Mouse (Mus musculus): ENCODE measurements around the gene Cat.
A peak's percentile ranks its signal among the peaks of the same experiment; 100 is the strongest.

The Cat gene

GRCm38 (mm10) chr2:103476657-103477056 is 8.3 kb downstream of the Cat start:
- DNase-seq, result no peak

- no peak for DNase-seq
Observed at GRCm38 (mm10) chr2:103476180-103476579, 8.8 kb downstream of the Cat start.

- no peak for DNase-seq
Observed at GRCm38 (mm10) chr2:103473362-103473761, 11.6 kb downstream of the Cat start.

- no peak for DNase-seq
Observed at GRCm38 (mm10) chr2:103466984-103467588, 17.9 kb downstream of the Cat start.

- no peak for DNase-seq
Observed at GRCm38 (mm10) chr2:103466272-103466671, 18.7 kb downstream of the Cat start.

GRCm38 (mm10) chr2:103465429-103465828 is 19.5 kb downstream of the Cat start:
- DNase-seq, result no peak

GRCm38 (mm10) chr2:103464524-103464923 is 20.4 kb downstream of the Cat start:
- DNase-seq, result no peak

GRCm38 (mm10) chr2:103462746-103463145 is 22.2 kb downstream of the Cat start:
- DNase-seq, result no peak

- DNase-seq, result no peak
Observed at GRCm38 (mm10) chr2:103461743-103462142, 23.2 kb downstream of the Cat start.

GRCm38 (mm10) chr2:103461210-103461609 is 23.8 kb downstream of the Cat start:
- DNase-seq, result no peak

GRCm38 (mm10) chr2:103459069-103459468 is 25.9 kb downstream of the Cat start:
- DNase-seq, result no peak

- no peak for DNase-seq
Observed at GRCm38 (mm10) chr2:103457628-103458027, 27.3 kb downstream of the Cat start.

- DNase-seq, result no peak
Observed at GRCm38 (mm10) chr2:103457048-103457447, 27.9 kb downstream of the Cat start.

- DNase-seq, result peak; percentile 79
Observed at GRCm38 (mm10) chr2:103456646-103457045, 28.3 kb downstream of the Cat start.

GRCm38 (mm10) chr2:103455748-103456147 is 29.2 kb downstream of the Cat start:
- DNase-seq, result no peak

GRCm38 (mm10) chr2:103452550-103452949 is 32.4 kb downstream of the Cat start:
- no peak for DNase-seq

GRCm38 (mm10) chr2:103450267-103450666 is 34.7 kb downstream of the Cat start:
- no peak for DNase-seq

GRCm38 (mm10) chr2:103449813-103450212 is 35.1 kb downstream of the Cat start:
- DNase-seq, result no peak

GRCm38 (mm10) chr2:103448947-103449560 is 35.9 kb downstream of the Cat start:
- DNase-seq, result peak; percentile 19

GRCm38 (mm10) chr2:103446326-103446725 is 38.6 kb downstream of the Cat start:
- DNase-seq, result no peak

GRCm38 (mm10) chr2:103445776-103446175 is 39.2 kb downstream of the Cat start:
- peak; percentile 70 for DNase-seq

- peak; percentile 90 for DNase-seq
Observed at GRCm38 (mm10) chr2:103439710-103440109, 45.2 kb downstream of the Cat start.

- no peak for DNase-seq
Observed at GRCm38 (mm10) chr2:103439071-103439622, 45.8 kb downstream of the Cat start.

- no peak for DNase-seq
Observed at GRCm38 (mm10) chr2:103436534-103436933, 48.4 kb downstream of the Cat start.

GRCm38 (mm10) chr2:103435110-103435509 is 49.9 kb downstream of the Cat start:
- no peak for DNase-seq
